Mouse (Mus musculus) embryonic facial prominence, embryonic 14.5 days (tissue): ENCODE measurements around the gene Cst6. TPM values are rescaled to one million over a fixed set of nuclear protein-coding genes. Genes with fewer than 3 reads are reported as not detected.

Source experiments
- ATAC-seq: fragments of 200-750 bp; cut with Nextera tagmentation; 2 replicates; pipeline ENCODE4 v1.8.0; 2017; ENCODE audit warnings: low read depth, moderate number of reproducible peaks, moderate TSS enrichment
- DNase-seq: peaks from one replicate; pipeline ENCODE4 v3.0.0-alpha.2; 2015; ENCODE audit warnings: low spot score
- H3K27ac ChIP-seq: fragments of 300-500 bp; sonication (generic); replicated peaks from 2 replicates; pipeline ENCODE4 v1.5.1; 2014; ENCODE audit warnings: low read depth, mild to moderate bottlenecking, low read length, moderate library complexity
- H3K27me3 ChIP-seq: fragments of 300-500 bp; sonication (generic); replicated peaks from 2 replicates; pipeline ENCODE4 v1.6.1; 2014; ENCODE audit warnings: low read length; ENCODE audit not compliant: control insufficient read depth, insufficient read depth
- H3K36me3 ChIP-seq: fragments of 300-500 bp; sonication (generic); 2 replicates; pipeline ENCODE4 v1.6.1; 2014; ENCODE audit warnings: low read length, mixed read lengths; ENCODE audit not compliant: control insufficient read depth, insufficient read depth
- H3K4me1 ChIP-seq: fragments of 300-500 bp; sonication (generic); 2 replicates; pipeline ENCODE4 v1.6.1; 2014; ENCODE audit warnings: antibody characterized with exemption, low read length; ENCODE audit not compliant: control insufficient read depth, insufficient read depth
- H3K4me2 ChIP-seq: fragments of 300-500 bp; sonication (generic); 2 replicates; pipeline ENCODE4 v1.6.1; 2014; ENCODE audit warnings: low read depth, mild to moderate bottlenecking, low read length, moderate library complexity, mixed read lengths
- H3K4me3 ChIP-seq: fragments of 300-500 bp; sonication (generic); 2 replicates; pipeline ENCODE4 v1.5.1; 2014; ENCODE audit warnings: low read depth, mild to moderate bottlenecking, low read length
- H3K9ac ChIP-seq: fragments of 300-500 bp; sonication (generic); 2 replicates; pipeline ENCODE4 v1.6.1; 2014; ENCODE audit warnings: low read depth, mild to moderate bottlenecking, low read length, moderate library complexity, mixed read lengths
- H3K9me3 ChIP-seq: fragments of 300-500 bp; sonication (generic); 2 replicates; pipeline ENCODE4 v1.6.1; 2016; ENCODE audit warnings: low read length; ENCODE audit not compliant: control insufficient read depth
- WGBS: fragments of 180-500 bp; shearing (Covaris S2); extraction: QIAGEN DNeasy Blood & Tissue Kit; methylation state at CpG from one replicate; pipeline ENCODE4 v1.1.7; 2014; 5-methylcytosine and 5-hydroxymethylcytosine counted together
- polyA plus RNA-seq: library from polyadenylated mRNA; unstranded; fragments of >200 nt; fragmentation: Nextera tagmentation; extraction: Ambion mirVana; gene quantifications from 2 replicates; pipeline ENCODE4 v1.2.1, GENCODE M21; 2014

Cst6 gene
- polyA plus RNA-seq, 1 experiment from 2014 or later = 9.2 TPM

GRCm38 (mm10) chr19:5306279-5306678 lies 43.1 kb downstream of the Cst6 start:
- Histone ChIP-seq H3K4me2 (no peak overlapping the region), H3K4me1 (no peaks in the 10 kb centered on the region), H3K36me3 (peaks cover 4% of the 10 kb centered on the region; the same call in 1 of the 2 replicates), H3K27ac (no peak overlapping the region), H3K9ac (no peak overlapping the region), H3K27me3 (no peaks in the 10 kb centered on the region), H3K9me3 (no peaks in the 10 kb centered on the region), H3K4me3 (no peak overlapping the region)
- no peak for DNase-seq
- 88% methylated on average over 6 of the region's 6 CpGs for WGBS
- no peak for ATAC-seq

GRCm38 (mm10) chr19:5302455-5302854 lies 46.9 kb downstream of the Cst6 start:
- H3K4me2 ChIP-seq = no peak overlapping the region
- DNase-seq (peak; percentile 59), ATAC-seq (0 out of 2 replicates have a peak, but pooled peaks have one; percentile 32)

GRCm38 (mm10) chr19:5300588-5300987 lies 48.8 kb downstream of the Cst6 start:
- WGBS = 66% methylated on average over 6 of the region's 6 CpGs
- DNase-seq (peak; percentile 34), ATAC-seq (no peak)
- no peak overlapping the region for H3K9ac ChIP-seq
- H3K4me2 ChIP-seq = no peak overlapping the region
- no peaks in the 10 kb centered on the region for H3K9me3 ChIP-seq
- no peaks in the 10 kb centered on the region for H3K27me3 ChIP-seq
- H3K36me3 ChIP-seq = peaks cover 4% of the 10 kb centered on the region; the same call in 1 of the 2 replicates
- no peak overlapping the region for H3K4me3 ChIP-seq
- peaks cover 7% of the 10 kb centered on the region for H3K4me1 ChIP-seq
- H3K27ac ChIP-seq = no peak overlapping the region

More at GRCm38 (mm10) chr19:5302455-5302854, 46.9 kb downstream of the Cst6 start:
- no peaks in the 10 kb centered on the region for H3K4me1 ChIP-seq
- no peaks in the 10 kb centered on the region for H3K27me3 ChIP-seq
- WGBS = 19% methylated on average over 4 of the region's 4 CpGs
- peaks cover 4% of the 10 kb centered on the region; the same call in 1 of the 2 replicates for H3K36me3 ChIP-seq
- no peaks in the 10 kb centered on the region for H3K9me3 ChIP-seq
- H3K27ac ChIP-seq = no peak overlapping the region
- no peak overlapping the region for H3K9ac ChIP-seq
- no peak overlapping the region for H3K4me3 ChIP-seq

GRCm38 (mm10) chr19:5297903-5298800 lies 51.2 kb downstream of the Cst6 start, which contains the start of gene Gal3st3:
Gene Gal3st3, plus strand, starts transcription at chr19:5298331.
- peaks cover 13% of the 10 kb centered on the region for H3K4me1 ChIP-seq
- 4% methylated on average over 22 of the region's 32 CpGs for WGBS
- peak within 1 kb of the TSS; percentile 84 for H3K4me2 ChIP-seq
- H3K36me3 ChIP-seq = peaks cover 11% of the 10 kb centered on the region; the same call in 1 of the 2 replicates
- H3K9me3 ChIP-seq = no peaks in the 10 kb centered on the region
- peak; percentile 35; the same call in 1 of the 2 replicates for ATAC-seq
- peak; percentile 63 for DNase-seq
- H3K27me3 ChIP-seq = no peaks in the 10 kb centered on the region
- peak within 1 kb of the TSS; percentile 73 for H3K9ac ChIP-seq
- peak within 1 kb of the TSS; percentile 47 for H3K4me3 ChIP-seq
- 0 out of 2 replicates have a peak within 1 kb of the TSS, but pooled peaks have one; percentile 52 for H3K27ac ChIP-seq

- H3K4me2 ChIP-seq = 0 out of 2 replicates have a peak overlapping the region, but pooled peaks have one; percentile 79
- H3K9me3 ChIP-seq = no peaks in the 10 kb centered on the region
- H3K27ac ChIP-seq = no peak overlapping the region
- DNase-seq = no peak
- H3K36me3 ChIP-seq = peaks cover 23% of the 10 kb centered on the region
- 77% methylated on average over 5 of the region's 5 CpGs for WGBS
- no peak overlapping the region for H3K4me3 ChIP-seq
- no peaks in the 10 kb centered on the region for H3K27me3 ChIP-seq
- no peak overlapping the region for H3K9ac ChIP-seq
- H3K4me1 ChIP-seq = peaks cover 13% of the 10 kb centered on the region
- no peak for ATAC-seq
Measured at GRCm38 (mm10) chr19:5296630-5297029, 52.7 kb downstream of the Cst6 start.

GRCm38 (mm10) chr19:5295736-5296075 lies 53.7 kb downstream of the Cst6 start:
- 8% methylated on average over 13 of the region's 13 CpGs for WGBS
- DNase-seq = no peak
- Histone ChIP-seq H3K27me3 (no peaks in the 10 kb centered on the region), H3K27ac (peak overlapping the region; percentile 90), H3K9me3 (no peaks in the 10 kb centered on the region), H3K4me2 (peak overlapping the region; percentile 79), H3K4me1 (peaks cover 13% of the 10 kb centered on the region), H3K9ac (peak overlapping the region; percentile 66), H3K36me3 (peaks cover 32% of the 10 kb centered on the region), H3K4me3 (peak overlapping the region; percentile 88)
- ATAC-seq = peak; percentile 45

GRCm38 (mm10) chr19:5294972-5295735 lies 54.2 kb downstream of the Cst6 start, which contains the start of gene Sf3b2:
Gene Sf3b2, minus strand, starts transcription at chr19:5295455.
- Histone ChIP-seq H3K27me3 (no peaks in the 10 kb centered on the region), H3K27ac (peak within 1 kb of the TSS; percentile 90), H3K9ac (peak within 1 kb of the TSS; percentile 77), H3K9me3 (no peaks in the 10 kb centered on the region), H3K4me3 (peak within 1 kb of the TSS; percentile 88), H3K36me3 (peaks cover 37% of the 10 kb centered on the region), H3K4me1 (peaks cover 13% of the 10 kb centered on the region), H3K4me2 (peak within 1 kb of the TSS; percentile 91)
- peak; percentile 100 for DNase-seq
- peak; percentile 96 for ATAC-seq
- under 1% methylated on average over 42 of the region's 46 CpGs for WGBS
